32 mouse cellular contexts compared by ENCODE assay signal in genomic region chr7:140042728-140043127, GRCm38 (mm10). TPM values are rescaled to one million over a fixed set of nuclear protein-coding genes. Genes with fewer than 3 reads are reported as not detected.
DNase-seq lines count a peak whose midpoint lies in the region; ATAC-seq lines count a peak whose summit lies in the region.
"Had no signal": no experiment of that assay in that cellular context is flagged by ENCODE, and none has a peak within 500 bp of the region (broad histone marks: within the 10 kb centered on the region; RNA-seq: fewer than 3 reads in every experiment).

No protein-coding gene starts in this region.

- no peaks in the 10 kb centered on the region for H3K4me1 ChIP-seq in liver, embryonic 11.5 days (replicated peaks; ENCODE audit: control insufficient read depth, insufficient read depth, low read length)
- peaks cover 9% of the 10 kb centered on the region for H3K4me1 ChIP-seq in liver, embryonic 15.5 days (replicated peaks)

- H3K27me3 ChIP-seq in liver, embryonic 11.5 days (replicated peaks; ENCODE audit: control insufficient read depth, insufficient read depth, low read length), result peaks cover 30% of the 10 kb centered on the region
- peaks cover 44% of the 10 kb centered on the region for H3K27me3 ChIP-seq in liver, embryonic 15.5 days

- peak; percentile 2 for DNase-seq in embryo, embryonic 10 days (ENCODE audit: low spot score)
- DNase-seq in embryo, embryonic 11 days, result no peak
- no peak for DNase-seq in liver, embryonic 11.5 days (ENCODE audit: low spot score)
- no peak for DNase-seq in liver
- DNase-seq in c-Kit-positive CD71-positive TER-119-positive erythroid progenitor cells, embryonic 14.5 days (ENCODE audit: low spot score), result peak; percentile 26
- DNase-seq in cerebellum, adult 11 months, result no peak
- DNase-seq in adrenal gland, postnatal 10 days, result no peak
- DNase-seq: adrenal gland, adult 2 months; adrenal gland, postnatal 25 days; cerebellum, adult 2 months; cerebellum, adult 9-11 months; cerebellum, postnatal 25 days; gastrocnemius, postnatal 10 days; gastrocnemius, postnatal 36 days; heart, postnatal 10 days; heart, postnatal 36 days had no signal

- H3K27ac ChIP-seq in liver, embryonic 11.5 days (ENCODE audit: low read depth, low read length), result no peak overlapping the region
- no peak overlapping the region for H3K27ac ChIP-seq in liver, embryonic 15.5 days (replicated peaks)
- H3K27ac ChIP-seq: forebrain, embryonic 10.5 days; forebrain, embryonic 13.5 days; heart, embryonic 15.5 days; hindbrain, embryonic 10.5 days; hindbrain, embryonic 13.5 days had no signal

- 69% methylated on average over 3 of the region's 3 CpGs for WGBS in liver, embryonic 11.5 days
- 48% methylated on average over 3 of the region's 3 CpGs for WGBS in liver, embryonic 15.5 days (ENCODE audit: insufficient replicate concordance)

- no peaks in the 10 kb centered on the region for H3K9me3 ChIP-seq in liver, embryonic 11.5 days (ENCODE audit: control insufficient read depth, low read length)
- H3K9me3 ChIP-seq in liver, embryonic 15.5 days (replicated peaks), result no peaks in the 10 kb centered on the region
- H3K9me3 ChIP-seq: forebrain, embryonic 10.5 days; forebrain, embryonic 13.5 days; G1E; heart, embryonic 12.5 days; heart, embryonic 15.5 days; hindbrain, embryonic 10.5 days; hindbrain, embryonic 13.5 days had no signal

- no peak overlapping the region for H3K4me3 ChIP-seq in liver, embryonic 11.5 days (ENCODE audit: low read depth, low read length)
- H3K4me3 ChIP-seq in liver, embryonic 15.5 days (replicated peaks), result no peak overlapping the region
- H3K4me3 ChIP-seq: forebrain, embryonic 10.5 days; forebrain, embryonic 13.5 days; heart, embryonic 12.5 days; heart, embryonic 15.5 days; hindbrain, embryonic 10.5 days; hindbrain, embryonic 13.5 days had no signal

- no peak overlapping the region for H3K9ac ChIP-seq in liver, embryonic 11.5 days (ENCODE audit: low read depth, low read length)
- no peak overlapping the region for H3K9ac ChIP-seq in liver, embryonic 15.5 days
- H3K9ac ChIP-seq: forebrain, embryonic 13.5 days; heart, embryonic 12.5 days; heart, embryonic 15.5 days; hindbrain, embryonic 13.5 days had no signal

- no peak overlapping the region for H3K4me2 ChIP-seq in liver, embryonic 11.5 days
- no peak overlapping the region for H3K4me2 ChIP-seq in liver, embryonic 15.5 days
- H3K4me2 ChIP-seq: forebrain, embryonic 13.5 days; heart, embryonic 12.5 days; heart, embryonic 15.5 days; hindbrain, embryonic 13.5 days had no signal

- 0 out of 2 replicates have a peak, but pooled peaks have one; percentile 44 for ATAC-seq in liver, embryonic 11.5 days (replicated peaks; ENCODE audit: low FRiP score)
- ATAC-seq in liver, embryonic 15.5 days (ENCODE audit: insufficient read depth), result peak; percentile 58; the same call in 1 of the 2 replicates
- ATAC-seq: forebrain, embryonic 13.5 days; forebrain, embryonic 16.5 days; hindbrain, embryonic 16.5 days; Patski had no signal

- H3K36me3 ChIP-seq in liver, embryonic 11.5 days (ENCODE audit: control insufficient read depth, insufficient read depth, low read length), result 0 out of 2 replicates have a peak, but pooled peaks cover 2% of the 10 kb centered on the region
- H3K36me3 ChIP-seq in liver, embryonic 15.5 days (replicated peaks), result peaks cover 24% of the 10 kb centered on the region

RNA-seq across cellular contexts. Expression of gene Msx3, which starts 6.2 kb away (rescaled TPM):
- polyA plus RNA-seq in liver, embryonic 11.5 days (2014; fragmentation: Nextera tagmentation; extraction: Ambion mirVana), result 0.11 TPM in 1 of 2 replicates, not detected in the other
- polyA plus RNA-seq in liver, embryonic 15.5 days (2015; fragmentation: Nextera tagmentation; extraction: Ambion mirVana), result not detected in 2 replicates
- total RNA-seq in adrenal gland, postnatal 10 days (2021), result not detected
- total RNA-seq: adrenal gland, adult 2 months; adrenal gland, postnatal 25 days; common myeloid progenitor, adult 5-6 weeks; gastrocnemius, adult 18-20 months; gastrocnemius, postnatal 10 days; gastrocnemius, postnatal 36 days; granulocyte monocyte progenitor cell, adult 5-6 weeks; heart, adult 8-10 months; heart, postnatal 10 days; heart, postnatal 36 days had no signal
- polyA plus RNA-seq: adrenal gland, adult 2 months; cerebellum, adult 2 months; embryonic facial prominence, embryonic 14.5 days; G1E; heart, embryonic 12.5 days; heart, embryonic 15.5 days; Patski had no signal

RNA-seq across cellular contexts. Expression of gene Tubgcp2, which starts 6.3 kb away (rescaled TPM):
- 45.1 and 52.6 TPM in 2 replicates for polyA plus RNA-seq in liver, embryonic 11.5 days (2014; fragmentation: Nextera tagmentation; extraction: Ambion mirVana)
- 21.4 and 23.2 TPM in 2 replicates for polyA plus RNA-seq in liver, embryonic 15.5 days (2015; fragmentation: Nextera tagmentation; extraction: Ambion mirVana)
- total RNA-seq in adrenal gland, postnatal 10 days (2021), result 10 to 100 TPM; 32.7 to 37.4 TPM

RNA-seq across cellular contexts. Expression of gene Zfp511, which starts 6.5 kb away (rescaled TPM):
- 41.4 and 44.6 TPM in 2 replicates for polyA plus RNA-seq in liver, embryonic 11.5 days (2014; fragmentation: Nextera tagmentation; extraction: Ambion mirVana)
- polyA plus RNA-seq in liver, embryonic 15.5 days (2015; fragmentation: Nextera tagmentation; extraction: Ambion mirVana), result 17.4 and 19.6 TPM in 2 replicates
- 10 to 100 TPM; 14.0 to 18.1 TPM for total RNA-seq in adrenal gland, postnatal 10 days (2021)

RNA-seq across cellular contexts. Expression of gene Caly, which starts 39.6 kb away (rescaled TPM):
- polyA plus RNA-seq in liver, embryonic 11.5 days (2014; fragmentation: Nextera tagmentation; extraction: Ambion mirVana), result 0.19 and 0.52 TPM in 2 replicates
- not detected in 2 replicates for polyA plus RNA-seq in liver, embryonic 15.5 days (2015; fragmentation: Nextera tagmentation; extraction: Ambion mirVana)
- 1 to 10 TPM; 4.9 to 6.6 TPM for total RNA-seq in adrenal gland, postnatal 10 days (2021)
- total RNA-seq: common myeloid progenitor, adult 5-6 weeks; G1E; heart, postnatal 36 days had no signal
- polyA plus RNA-seq: G1E, Patski had no signal

RNA-seq across cellular contexts. Expression of gene Adam8, which starts 50.4 kb away (rescaled TPM):
- 1.1 and 1.4 TPM in 2 replicates for polyA plus RNA-seq in liver, embryonic 11.5 days (2014; fragmentation: Nextera tagmentation; extraction: Ambion mirVana)
- polyA plus RNA-seq in liver, embryonic 15.5 days (2015; fragmentation: Nextera tagmentation; extraction: Ambion mirVana), result 1.1 and 1.3 TPM in 2 replicates
- total RNA-seq in adrenal gland, postnatal 10 days (2021), result 1 to 10 TPM; 1.9 to 2.9 TPM

Comparison
In these comparisons a context has a peak if more than half of its experiments do, and no peak if none do; other contexts are left out.
1. DNase-seq: peak in embryo, embryonic 10 days (single experiment) and c-Kit-positive CD71-positive TER-119-positive erythroid progenitor cells, embryonic 14.5 days (single experiment); none in embryo, embryonic 11 days (single experiment), liver, embryonic 11.5 days (single experiment), liver (single experiment), cerebellum, adult 11 months (single experiment) and adrenal gland, postnatal 10 days (single experiment).